Mouse (Mus musculus): ENCODE measurements at regions not wholly inside any gene's neighbourhood (a gene's known extent, or its start where the extent isn't known, plus 50 kb on each side); places are given as distances from the start of the nearest gene placed in this dataset.

GRCm38 (mm10) chr8:103894589-103894988 is 206.8 kb upstream of the Cdh5 start:
- TF ChIP-seq MAFK (IDR thresholded peaks at IDR 0.05; ENCODE audit: insufficient read depth, low read depth, low read length) (no peak), CHD2 (IDR thresholded peaks at IDR 0.05; ENCODE audit: low read depth, low read length) (no peak)
